Mouse (Mus musculus) left cerebral cortex, postnatal 14 days (tissue): ENCODE data around the gene E130309D02Rik. TPM values are rescaled to one million over a fixed set of nuclear protein-coding genes. Genes with fewer than 3 reads are reported as not detected.

ENCODE experiments used
- DNase-seq, 2 experiments: peaks; one replicate each; pipeline ENCODE4 v3.0.0; 2021 to 2022; ENCODE audit warnings: low spot score in 2 of 2, mixed read lengths in 1 of 2
- intact Hi-C: fragments of 180-260 bp; cut with DNase I; formaldehyde crosslinking; loops from one replicate; pipeline ENCODE4 v1.15.1; 2025
- total RNA-seq, 2 experiments: library from RNA; stranded (reverse); gene quantifications; 2 replicates each; pipeline ENCODE4 v1.2.3; 2021

Gene E130309D02Rik
- total RNA-seq, 2 experiments from 2014 or later: 22.2 to 22.3 TPM

DNA sequence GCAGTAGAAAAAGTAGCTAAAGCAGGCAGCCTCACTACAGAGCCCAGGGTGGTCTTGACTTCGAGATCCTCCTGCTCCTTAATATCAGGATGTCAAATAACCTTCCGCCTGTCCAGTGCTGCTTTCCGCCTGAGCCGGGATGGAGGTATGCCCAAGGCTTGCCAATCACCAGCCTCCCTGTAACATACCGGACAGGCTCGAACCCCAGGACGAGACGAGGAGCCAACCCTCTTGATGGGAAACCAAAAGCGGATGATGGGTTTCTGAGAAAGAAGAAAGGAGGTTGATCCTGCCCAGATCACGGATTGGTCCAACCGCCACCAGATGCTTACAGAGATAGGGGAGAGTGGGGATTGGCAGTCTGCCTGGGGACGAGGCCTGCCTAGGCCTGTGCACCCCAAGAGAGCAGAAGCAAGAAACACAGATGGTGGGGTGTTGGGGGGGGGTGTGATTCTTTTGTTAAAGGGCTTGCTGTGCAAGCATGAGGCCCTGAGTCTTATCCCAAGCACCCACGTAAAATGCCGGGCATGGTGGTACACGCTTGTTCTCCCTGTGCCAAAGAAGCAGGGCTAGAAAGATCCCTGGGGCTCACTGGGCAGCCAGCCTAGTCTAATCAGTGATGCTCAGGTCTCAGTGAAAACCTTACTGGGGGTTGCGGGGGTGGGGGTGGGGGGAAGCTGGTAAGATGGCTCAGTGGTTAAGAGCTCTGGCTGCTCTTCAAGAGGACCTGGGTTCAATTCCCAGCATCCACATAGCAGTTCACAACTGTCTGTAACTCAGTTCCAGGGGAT lies 42.4 kb downstream of the E130309D02Rik start:
- no peak for DNase-seq
- intact Hi-C loops: no loop called here

DNA sequence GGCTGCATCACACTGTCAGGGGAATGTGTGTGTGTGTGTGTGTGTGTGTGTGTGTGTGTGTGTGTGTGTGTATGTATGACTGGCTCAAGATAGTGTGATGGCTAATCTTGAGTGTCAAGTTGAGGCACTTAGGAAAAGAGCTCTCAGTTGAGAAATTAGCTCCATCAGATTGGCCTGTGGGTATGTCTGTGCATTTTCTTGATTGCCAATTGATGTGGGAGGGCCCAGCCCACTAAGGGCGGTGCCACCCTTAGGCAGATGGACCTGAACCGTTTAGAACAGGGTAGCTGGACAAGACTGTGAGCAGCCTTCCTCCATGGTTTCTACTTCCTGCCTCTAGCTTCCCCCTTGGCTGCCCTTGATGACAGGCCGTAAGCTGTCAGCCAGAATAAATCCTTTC lies 43.1 kb downstream of the E130309D02Rik start:
- intact Hi-C loops: no loop called here
- DNase-seq: no peak

DNA sequence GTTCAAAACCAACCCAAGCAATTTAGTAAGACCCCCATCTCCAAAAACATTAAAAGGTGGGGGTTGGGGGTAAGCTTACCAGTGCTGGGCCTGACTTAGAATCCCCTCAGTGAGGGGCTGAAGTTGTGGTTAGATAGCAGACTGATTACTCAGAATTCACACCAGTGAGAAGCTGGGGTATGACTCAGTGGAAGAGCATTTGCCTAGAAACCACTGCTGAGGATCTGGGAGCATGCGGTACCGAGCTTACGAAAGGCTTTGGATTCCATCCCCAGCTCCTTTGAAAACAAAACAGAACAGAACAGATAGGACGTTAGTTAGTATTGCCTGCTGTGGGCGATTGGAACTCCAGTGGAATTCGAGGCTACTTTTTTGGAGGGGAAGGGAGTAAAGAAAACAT lies 43.5 kb downstream of the E130309D02Rik start:
- intact Hi-C loops: no loop called here
- DNase-seq: no peak

DNA sequence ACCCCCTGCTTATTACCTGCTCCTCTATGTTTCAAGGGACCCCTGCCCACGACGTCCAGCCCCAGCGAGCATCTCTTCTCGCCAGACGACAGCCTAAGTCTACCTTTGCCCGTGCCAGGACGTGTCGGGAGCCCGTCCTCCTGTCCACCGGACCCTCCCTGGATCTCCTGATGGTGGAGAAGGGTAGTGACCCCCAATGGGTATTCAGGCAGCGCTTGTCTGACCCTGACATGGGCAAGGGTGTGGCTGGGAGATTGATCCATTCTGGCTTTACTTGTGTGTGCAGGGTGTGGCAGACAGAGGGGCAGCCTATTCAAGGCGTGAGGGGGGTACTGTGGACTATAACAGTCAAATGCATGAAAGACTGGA lies 45.0 kb downstream of the E130309D02Rik start:
- no peak for DNase-seq
- intact Hi-C loops: no loop called here

DNA sequence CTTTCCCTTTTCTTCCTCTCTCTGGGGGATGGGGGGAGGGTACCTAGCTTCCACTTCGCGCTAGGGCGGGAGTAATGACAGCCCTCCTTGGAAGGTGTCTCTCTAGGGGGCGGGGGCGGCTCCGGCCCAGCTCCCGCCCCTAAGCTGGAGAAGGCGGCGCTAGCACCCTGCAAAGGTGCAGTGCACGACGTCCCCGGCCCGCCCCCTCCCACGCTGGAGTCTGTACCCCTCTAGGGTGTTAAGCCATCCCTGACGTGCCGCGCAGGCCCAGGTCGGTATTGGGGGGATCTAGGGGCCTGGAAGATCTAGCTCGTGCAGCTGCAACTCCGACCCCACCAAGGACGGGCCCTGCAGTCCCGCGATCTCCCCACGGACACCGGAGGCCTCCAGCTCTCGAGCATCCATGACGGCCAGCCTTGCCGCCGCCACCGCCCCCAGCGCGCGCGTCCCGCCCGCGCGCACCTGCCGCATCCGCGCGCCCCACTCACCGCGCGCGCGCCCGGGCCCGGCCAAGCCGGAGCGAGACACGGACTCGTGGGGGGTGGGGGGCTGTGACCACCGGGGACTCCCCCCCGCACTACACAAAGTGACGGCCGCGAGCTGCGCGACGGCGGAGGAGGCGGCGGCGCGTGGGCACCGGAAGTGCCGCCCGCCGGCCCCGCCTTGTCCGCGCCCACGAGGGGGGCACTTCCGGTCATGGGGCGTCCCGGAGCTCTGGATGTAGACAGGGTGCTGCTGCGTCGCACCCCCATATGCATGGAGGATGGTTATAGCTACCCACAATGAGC lies 45.6 kb downstream of the E130309D02Rik start, which contains the start of gene Zfp316:
TSS of gene Zfp316 (minus strand) at position 660 of the 788 bp plus-strand sequence.
- peak; percentile 74 to 78 for DNase-seq
- intact Hi-C loops: no loop called here

DNA sequence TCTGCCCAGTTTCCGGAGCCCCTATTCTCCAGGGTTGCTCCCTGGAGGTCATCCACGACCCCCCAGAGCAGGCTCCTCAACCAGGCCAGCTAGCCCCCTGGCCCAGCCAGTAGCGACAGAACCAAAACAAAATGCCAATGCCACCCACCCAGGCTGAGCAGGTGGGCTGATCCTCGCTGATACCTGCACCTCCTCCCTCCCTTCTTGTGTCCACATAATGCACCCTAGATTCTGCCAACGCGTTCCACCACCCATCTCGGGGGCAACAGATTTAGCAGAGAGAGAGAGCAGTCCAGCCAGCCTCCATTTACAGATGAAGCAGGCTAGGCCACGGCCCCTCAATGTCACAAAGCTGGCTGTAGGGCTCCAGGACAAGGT lies 46.2 kb downstream of the E130309D02Rik start:
- DNase-seq: no peak
- intact Hi-C loops: no loop called here

DNA sequence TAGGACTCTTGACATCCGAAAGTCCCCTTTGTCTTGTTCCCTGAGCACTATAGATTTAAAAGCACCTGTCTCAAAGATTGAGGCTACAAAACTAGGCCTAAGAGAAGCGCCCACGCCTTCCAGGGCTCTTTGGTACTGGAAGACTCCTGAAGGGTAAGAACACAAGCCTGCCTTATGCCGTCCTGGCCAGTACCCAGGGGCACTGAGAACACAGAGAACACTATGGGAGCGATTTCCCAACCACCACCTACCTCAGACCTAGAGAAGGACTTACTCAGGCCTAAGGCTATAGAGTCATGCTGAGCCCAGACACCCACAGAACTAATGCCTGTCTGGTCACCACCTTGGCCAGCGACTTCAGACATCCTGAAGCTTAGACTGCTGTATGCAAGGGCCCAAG lies 48.4 kb downstream of the E130309D02Rik start:
- no peak for DNase-seq
- intact Hi-C loops: no loop called here

DNA sequence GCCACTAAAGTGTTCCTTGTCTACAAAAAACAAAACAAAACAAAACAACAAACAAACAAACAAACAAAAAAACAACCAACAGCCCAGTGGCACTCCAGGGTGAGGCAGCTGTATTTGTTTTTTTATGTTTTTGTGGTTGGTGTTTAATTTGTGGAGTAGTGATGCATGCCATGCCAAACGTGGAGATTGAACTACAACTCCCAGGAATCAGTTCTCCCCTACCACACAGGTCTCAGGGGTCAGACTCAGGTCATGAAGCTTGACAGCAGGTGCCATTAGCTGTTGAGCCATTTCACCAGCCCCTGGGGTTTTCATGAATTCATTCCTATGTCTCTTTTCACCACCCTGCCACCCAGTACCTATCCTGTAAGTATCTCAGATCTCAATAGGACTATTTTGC lies 49.8 kb downstream of the E130309D02Rik start:
- intact Hi-C loops: no loop called here
- no peak for DNase-seq

DNA sequence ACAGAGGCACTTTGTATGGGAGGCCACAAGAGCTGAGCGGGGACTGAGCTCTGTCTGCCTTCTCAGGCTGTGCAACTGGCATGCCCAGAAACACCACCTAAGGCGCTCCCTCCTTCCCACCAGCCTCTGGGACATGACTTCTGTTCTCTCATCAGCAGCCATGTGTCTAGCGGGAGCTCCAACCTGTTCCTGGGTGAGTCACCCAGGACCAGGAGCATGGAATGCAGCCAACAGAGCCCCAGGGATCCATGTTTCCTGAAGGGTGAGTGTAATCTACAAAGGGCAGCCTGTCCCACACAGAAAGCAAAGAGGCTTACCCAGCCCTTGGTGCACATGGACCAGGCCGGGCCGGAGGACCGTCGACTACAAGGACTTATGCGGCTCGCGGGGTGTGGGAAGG lies 50.5 kb downstream of the E130309D02Rik start:
- no peak for DNase-seq
- intact Hi-C loops: no loop called here

DNA sequence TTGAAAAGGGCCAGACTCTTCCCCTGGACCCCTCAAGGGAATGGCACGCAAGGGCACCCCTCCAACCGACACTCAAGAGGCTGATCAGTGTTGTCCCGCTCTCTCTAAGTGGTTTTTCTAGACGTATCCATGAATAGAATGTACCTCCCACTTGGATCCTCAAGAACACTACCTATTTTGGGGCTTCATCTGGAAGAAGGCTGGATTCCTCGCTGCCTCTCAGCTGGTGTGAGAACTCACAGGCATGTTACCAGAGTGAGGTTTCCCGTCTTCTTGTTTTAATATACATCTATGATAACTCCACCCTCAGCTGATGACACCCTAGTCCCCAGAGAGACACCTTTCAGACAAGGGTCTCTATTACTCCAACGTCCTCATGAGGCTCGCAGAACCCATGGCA lies 53.5 kb downstream of the E130309D02Rik start:
- peak; percentile 61 to 81 for DNase-seq
- intact Hi-C loops: no loop called here

DNA sequence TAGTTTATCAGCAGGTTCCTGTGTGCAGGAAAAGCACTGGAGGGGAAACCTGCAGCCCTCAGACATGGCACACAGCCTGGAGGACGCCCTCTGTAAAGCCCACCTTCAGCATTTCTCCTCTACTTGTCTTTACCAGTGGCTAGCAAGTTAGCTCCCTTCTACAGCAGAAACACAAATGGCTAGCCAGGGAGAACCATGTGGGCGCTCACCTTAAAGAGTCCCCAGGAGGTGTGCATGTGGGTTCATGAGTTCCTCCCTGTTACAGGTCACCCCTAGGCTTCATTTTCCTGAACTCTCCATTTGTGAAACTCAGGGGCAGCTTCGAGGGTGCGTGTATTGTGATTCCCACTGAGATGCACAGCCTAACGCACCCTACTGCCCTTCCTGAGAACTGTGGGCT lies 59.4 kb downstream of the E130309D02Rik start:
- DNase-seq: no peak
- intact Hi-C loops: no loop called here

DNA sequence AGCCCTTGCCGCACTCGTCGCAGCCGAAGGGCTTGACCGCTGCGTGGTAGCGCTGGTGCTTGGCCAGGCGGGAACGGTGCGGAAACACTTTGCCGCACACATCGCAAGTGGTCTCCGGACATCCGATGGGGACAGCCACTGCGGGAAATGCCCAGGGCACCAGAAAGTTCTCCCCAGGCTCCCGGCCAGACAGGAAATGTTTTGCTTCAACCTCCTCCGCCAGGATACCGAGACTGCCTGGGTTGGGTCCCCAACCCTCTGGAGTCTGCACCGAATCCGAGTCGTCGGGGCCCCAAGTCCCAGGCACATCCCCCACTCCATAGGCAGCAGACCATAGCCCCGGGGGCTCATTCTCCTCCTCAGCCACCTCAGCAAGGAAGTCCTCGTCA lies 60.0 kb downstream of the E130309D02Rik start:
- intact Hi-C loops: no loop called here
- no peak for DNase-seq

DNA sequence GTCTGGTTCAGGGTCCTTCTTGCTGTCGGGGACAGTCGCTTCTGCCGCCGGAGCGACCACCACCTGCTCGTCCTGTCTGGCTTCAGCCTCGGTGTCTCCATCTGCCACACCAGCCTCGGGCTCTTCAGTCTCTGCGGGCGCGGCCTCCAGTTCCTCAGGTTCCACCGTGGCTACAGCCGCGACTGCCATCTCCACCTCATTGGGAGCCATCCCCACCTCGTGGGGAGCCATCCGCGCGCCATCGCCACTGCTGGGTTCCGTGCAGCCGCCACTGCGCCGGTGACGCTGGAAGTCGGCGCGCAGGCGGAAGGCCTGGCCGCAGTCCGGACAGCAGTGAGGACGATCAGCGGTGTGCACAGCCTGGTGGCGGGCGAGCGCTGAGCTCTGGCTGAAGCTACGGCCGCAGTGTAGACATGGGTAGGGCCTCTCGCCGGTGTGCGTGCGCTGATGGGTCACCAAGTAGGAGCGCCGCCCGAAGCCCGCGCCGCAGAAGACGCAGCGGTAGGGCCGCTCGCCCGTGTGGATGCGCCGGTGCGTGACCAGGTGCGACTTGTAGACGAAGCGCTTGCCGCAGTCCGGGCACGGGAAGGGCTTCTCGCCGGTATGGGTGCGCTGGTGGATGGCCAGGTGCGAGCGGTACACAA lies 60.6 kb downstream of the E130309D02Rik start:
- DNase-seq: no peak
- intact Hi-C loops: no loop called here

DNA sequence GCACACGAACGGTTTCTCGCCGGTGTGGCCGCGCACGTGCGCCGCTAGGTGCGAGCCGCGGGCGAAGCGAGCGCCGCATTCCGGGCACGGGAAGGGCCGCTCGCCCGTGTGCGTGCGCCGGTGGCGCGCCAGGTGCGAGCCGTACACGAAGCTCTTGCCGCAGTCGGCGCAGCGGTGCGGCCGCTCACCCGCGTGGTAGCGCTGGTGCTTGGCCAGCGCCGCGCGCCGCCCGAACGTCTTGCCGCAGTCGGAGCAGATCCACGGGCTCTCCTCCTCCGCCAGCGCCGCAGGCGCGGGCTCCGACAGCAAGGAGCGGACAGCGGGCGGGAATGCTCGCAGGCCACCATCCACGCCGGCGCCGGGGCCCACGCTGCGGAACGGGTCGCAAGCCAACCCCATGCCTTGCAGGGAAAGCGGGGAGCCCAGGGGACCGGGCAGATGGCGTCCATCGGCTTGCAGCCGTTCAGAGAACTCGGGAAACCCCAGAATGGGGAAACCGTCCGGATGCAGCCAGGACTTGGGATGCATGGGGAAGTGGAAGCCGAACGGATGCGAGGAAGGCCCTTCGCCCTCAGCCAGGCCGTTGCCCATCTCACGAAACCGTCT lies 61.2 kb downstream of the E130309D02Rik start:
- intact Hi-C loops: no loop called here
- peak in 1 of 2 experiments; percentile 32 for DNase-seq

DNA sequence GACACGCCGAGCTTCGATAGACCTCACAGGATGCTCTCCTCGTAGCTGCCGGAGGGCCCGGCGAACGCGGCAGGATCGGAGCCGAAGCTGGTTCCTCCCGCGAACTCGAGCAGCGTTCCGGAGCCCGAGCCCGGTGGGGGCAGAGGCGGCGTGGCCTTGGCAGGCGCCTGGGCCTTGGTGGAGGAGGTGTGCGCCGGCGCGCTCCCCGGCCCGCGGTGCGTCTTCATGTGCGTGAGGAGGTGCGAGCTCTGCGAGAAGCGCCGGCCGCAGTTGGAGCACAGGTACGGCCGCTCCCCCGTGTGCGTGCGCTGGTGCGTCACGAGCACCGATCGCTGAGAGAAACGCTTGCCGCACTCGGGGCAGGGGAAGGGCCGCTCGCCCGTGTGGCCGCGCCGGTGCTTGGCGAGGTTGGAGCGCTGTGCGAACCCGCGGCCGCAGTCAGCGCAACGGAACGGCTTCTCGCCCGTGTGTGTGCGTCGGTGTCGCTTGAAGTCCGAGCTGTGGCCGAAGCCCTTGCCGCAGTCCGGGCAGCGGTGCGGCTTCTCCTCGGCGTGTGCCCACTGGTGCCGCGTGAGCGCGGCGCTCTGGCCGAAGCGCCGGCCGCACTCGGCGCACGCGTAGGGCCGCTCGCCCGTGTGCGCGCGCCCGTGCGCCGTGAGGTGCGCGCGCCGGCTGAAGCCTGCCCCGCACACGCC lies 61.8 kb downstream of the E130309D02Rik start:
- DNase-seq: peak in 1 of 2 experiments; percentile 33
- intact Hi-C loops: no loop called here

DNA sequence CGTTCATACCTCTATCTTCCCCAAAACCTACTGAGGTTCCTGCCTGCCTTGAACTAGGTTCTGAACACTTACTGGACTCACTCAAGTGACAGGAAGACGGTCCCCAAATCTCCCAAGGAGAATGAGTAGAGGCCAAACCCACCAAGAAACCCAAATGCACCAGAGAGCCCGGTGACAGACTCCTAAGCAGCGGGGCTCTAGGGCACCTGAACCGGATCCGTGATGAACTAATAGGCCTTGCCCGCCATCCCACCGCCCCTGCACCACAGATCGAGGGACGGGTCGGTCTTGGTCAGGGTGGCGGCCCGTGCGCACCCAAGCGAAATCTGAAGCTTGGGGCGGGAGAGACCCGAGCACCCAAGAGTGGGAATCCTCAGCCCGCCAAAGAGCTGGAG lies 62.4 kb downstream of the E130309D02Rik start:
- intact Hi-C loops: no loop called here

DNA sequence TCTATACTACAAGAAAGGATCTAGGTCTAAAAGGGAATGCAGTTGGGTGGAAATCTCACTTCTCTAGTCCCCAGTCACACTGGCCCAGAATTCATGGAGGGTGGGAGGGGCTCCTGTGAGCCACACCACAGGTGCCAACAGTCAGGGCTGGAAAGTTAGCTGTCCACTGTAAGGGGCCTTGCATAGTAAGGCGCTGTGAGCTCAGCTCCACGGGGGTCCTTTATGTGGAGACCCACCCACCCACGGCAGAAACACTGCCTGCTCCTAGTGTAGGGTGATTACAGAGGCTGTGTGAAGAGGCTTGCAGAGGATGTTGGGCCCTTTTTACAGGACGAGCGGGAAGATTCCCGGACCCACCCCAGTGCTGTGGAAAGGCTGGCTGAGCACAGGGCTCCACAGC lies 63.1 kb downstream of the E130309D02Rik start:
- DNase-seq: no peak
- intact Hi-C loops: no loop called here

More for the DNA sequence above, 62.4 kb downstream of the E130309D02Rik start:
- no peak for DNase-seq
